Mouse (Mus musculus) T-helper 1 cell (primary cell): ENCODE measurements around the gene Ccdc187.

Source experiments
- in situ Hi-C: fragments of 300-600 bp; cut with MboI, MseI; formaldehyde crosslinking; loops from one replicate; pipeline ENCODE4 v1.15.1; 2025; ENCODE audit warnings: high pct_unique_total_duplicates

Gene Ccdc187

GRCm38 (mm10) chr2:26225242-26225641 is 69.1 kb downstream of the Ccdc187 start:
- in situ Hi-C loops = no loop called here

GRCm38 (mm10) chr2:26223961-26224360 is 70.4 kb downstream of the Ccdc187 start:
- in situ Hi-C loops = no loop called here

- in situ Hi-C loops = no loop called here
These were observed 79.8 kb downstream of the Ccdc187 start for GRCm38 (mm10) chr2:26214526-26214925.

- in situ Hi-C loops = no loop called here
These were observed 84.8 kb downstream of the Ccdc187 start for GRCm38 (mm10) chr2:26209566-26209965.

GRCm38 (mm10) chr2:26208126-26208789 is 86.1 kb downstream of the Ccdc187 start, which contains the start of gene Lhx3:
TSS of gene Lhx3 (minus strand) at chr2:26208289.
- in situ Hi-C loops = no loop called here

- in situ Hi-C loops = no loop called here
These were observed 86.8 kb downstream of the Ccdc187 start for GRCm38 (mm10) chr2:26207559-26207958.

GRCm38 (mm10) chr2:26205761-26206160 is 88.6 kb downstream of the Ccdc187 start:
- in situ Hi-C loops = no loop called here

GRCm38 (mm10) chr2:26205126-26205525 is 89.2 kb downstream of the Ccdc187 start:
- in situ Hi-C loops = no loop called here

- in situ Hi-C loops = no loop called here
These were observed 91.4 kb downstream of the Ccdc187 start for GRCm38 (mm10) chr2:26202849-26203475.

GRCm38 (mm10) chr2:26201926-26202848 is 92.2 kb downstream of the Ccdc187 start:
- in situ Hi-C loops = no loop called here

- in situ Hi-C loops = no loop called here
These were observed 95.9 kb downstream of the Ccdc187 start for GRCm38 (mm10) chr2:26198488-26198887.

- in situ Hi-C loops = no loop called here
These were observed 99.6 kb downstream of the Ccdc187 start for GRCm38 (mm10) chr2:26194552-26195339.
